Mouse (Mus musculus) erythroblast, adult 5-6 weeks (primary cell): ENCODE results near the gene Ang6. TPM values are rescaled to one million over a fixed set of nuclear protein-coding genes. Genes with fewer than 3 reads are reported as not detected.
"Not testable (repeated sequence)": the region's sequence is repeated elsewhere in the genome, so short reads cannot be mapped to it uniquely, and the experiment has no call there.

Experiments
- ATAC-seq: replicated peaks from 2 replicates; pipeline ENCODE4 v1.8.0; 2016; ENCODE audit warnings: moderate number of reproducible peaks, mild to moderate bottlenecking, moderate TSS enrichment, inconsistent platforms; ENCODE audit not compliant: poor library complexity, low FRiP score, severe bottlenecking
- total RNA-seq, 2 experiments: library from RNA; stranded (forward) in 1 of 2; stranded (reverse) in 1 of 2; fragments of 150-400 nt in 1 of 2; fragments of 200-764, 138-1000 nt in 1 of 2; gene quantifications; 2 replicates each; pipeline versions ENCODE4 v1.2.3 to v1.2.4; 2015 to 2017; ENCODE audit warnings: low replicate concordance in 2 of 2

Gene Ang6
- total RNA-seq (2015; ENCODE audit: low replicate concordance): not detected in 2 replicates
- total RNA-seq (2017; ENCODE audit: low replicate concordance): not detected in 2 replicates

- ATAC-seq: no peak
Observed at GRCm38 (mm10) chr14:44002169-44002568, at the start of gene Ang6. Gene Ang6, minus strand, starts transcription at chr14:44002269.

GRCm38 (mm10) chr14:44046567-44046966 lies 44.5 kb upstream of the Ang6 start:
- not testable (repeated sequence) for ATAC-seq

- not testable (repeated sequence) for ATAC-seq
Observed at GRCm38 (mm10) chr14:44031828-44032227, 29.8 kb upstream of the Ang6 start.

- ATAC-seq: not testable (repeated sequence)
Observed at GRCm38 (mm10) chr14:44009686-44010085, 7.6 kb upstream of the Ang6 start.

DNA sequence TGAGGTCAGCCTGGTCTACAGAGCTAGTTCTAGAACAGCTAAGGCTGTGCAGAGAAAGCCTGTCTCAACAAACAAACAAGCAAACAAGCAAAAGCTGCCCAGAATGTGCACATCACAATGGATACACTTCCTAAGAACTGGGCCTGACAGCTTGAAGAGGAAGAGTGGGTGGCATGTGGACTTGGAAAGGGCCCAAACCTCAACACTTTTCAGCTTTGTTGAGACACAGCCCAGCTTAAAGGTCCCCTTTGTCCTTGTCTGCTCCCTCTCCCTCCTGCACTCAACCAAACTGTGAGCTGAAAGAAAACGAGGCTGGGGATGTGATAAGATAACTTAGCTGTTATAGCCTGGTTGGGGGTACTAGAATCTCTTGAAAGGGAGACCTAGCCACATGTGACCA lies 6.0 kb upstream of the Ang6 start:
- ATAC-seq: not testable (repeated sequence)

- no peak for ATAC-seq
Observed at GRCm38 (mm10) chr14:44001600-44001999, 469 bp downstream of the Ang6 start.

DNA sequence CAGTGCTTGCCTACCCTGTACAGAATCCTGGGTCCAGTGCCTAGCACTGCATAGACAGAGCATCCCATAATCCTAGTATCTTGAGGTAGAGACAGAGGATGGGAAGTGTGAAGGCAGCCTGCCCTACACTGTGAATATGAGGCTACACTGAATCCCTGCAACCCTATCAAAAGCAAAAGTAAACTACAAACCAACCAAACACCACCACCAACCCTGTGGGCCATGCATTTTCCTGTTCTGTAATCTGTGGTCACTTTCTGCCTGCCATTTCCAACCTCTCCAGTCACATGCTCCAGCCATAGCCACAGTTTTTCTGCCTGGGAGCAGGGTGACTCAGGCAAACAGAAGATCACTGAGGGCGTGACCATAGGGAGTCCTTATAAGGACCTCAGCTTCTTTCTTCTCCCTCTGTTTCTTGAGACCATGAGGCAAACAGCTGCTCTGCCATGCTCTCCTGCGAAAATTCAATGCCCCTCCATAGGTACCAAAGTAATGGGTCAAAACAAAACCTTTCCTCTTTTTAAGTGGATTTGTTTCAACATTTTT lies 3.5 kb downstream of the Ang6 start:
- ATAC-seq: not testable (repeated sequence)

DNA sequence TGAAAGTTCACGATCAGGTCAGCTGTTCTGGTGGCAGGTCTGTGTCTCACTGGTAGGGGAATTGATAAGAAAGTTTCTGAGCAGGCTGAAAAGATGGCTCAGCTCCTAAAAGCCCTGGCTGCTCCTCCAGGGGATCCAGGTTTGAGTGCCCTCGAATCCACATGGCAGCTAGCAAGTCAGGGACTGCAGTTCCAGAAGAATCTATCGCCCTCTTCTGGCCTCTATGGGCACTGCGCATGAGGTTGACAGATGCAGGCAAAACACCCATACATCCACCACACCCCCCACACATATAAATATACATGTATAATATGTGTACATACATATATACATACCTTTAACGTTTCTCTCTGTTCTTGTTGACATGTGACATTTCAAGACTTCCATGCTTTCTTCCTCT lies 14.7 kb downstream of the Ang6 start:
- peak; percentile 68 for ATAC-seq

- no peak for ATAC-seq
Observed at GRCm38 (mm10) chr14:43986147-43986546, 15.9 kb downstream of the Ang6 start.

GRCm38 (mm10) chr14:43983897-43984296 lies 18.2 kb downstream of the Ang6 start:
- ATAC-seq: peak; percentile 69; the same call in 1 of the 2 replicates

DNA sequence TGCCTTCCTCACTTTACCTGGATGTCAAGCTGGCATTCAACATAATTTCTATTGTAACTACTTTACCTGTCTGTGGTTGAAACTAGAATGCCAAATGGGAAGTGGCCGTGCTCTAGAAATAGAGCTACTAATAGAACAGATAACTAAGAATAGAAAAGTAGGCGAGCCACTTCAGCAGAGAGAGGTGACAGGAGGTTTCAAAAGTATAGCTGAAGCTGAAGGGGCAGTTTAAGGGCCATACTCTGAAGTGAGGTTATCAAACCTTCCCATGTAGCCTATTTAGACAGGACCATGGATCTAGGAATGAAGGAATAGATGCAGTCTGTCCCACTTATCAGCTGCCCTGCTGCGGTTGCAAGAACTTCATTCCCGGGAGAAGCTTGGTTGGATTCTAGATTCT lies 18.6 kb downstream of the Ang6 start:
- no peak for ATAC-seq

DNA sequence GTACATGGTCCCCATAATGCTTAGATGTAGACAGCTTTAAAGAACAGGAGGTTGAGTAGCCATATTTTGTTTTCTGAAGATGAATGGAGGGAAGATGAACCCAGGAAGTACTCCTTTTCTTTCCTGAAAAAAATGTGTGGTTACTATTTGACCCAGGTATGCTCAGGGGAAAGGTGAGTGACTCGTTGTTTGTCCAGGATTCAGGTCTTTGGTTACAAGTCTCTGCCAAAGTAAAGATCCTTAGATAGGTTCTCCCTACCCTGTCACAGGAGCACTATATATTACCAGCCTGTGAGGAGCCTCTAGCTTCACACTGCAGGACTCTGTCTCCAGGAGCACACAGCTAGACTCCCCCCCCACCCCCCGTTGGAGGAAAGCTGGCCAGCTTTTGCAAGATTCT lies 45.3 kb downstream of the Ang6 start, which contains the start of gene Ang5:
TSS of gene Ang5 (plus strand) at position 301 of the 400 bp plus-strand sequence.
- not testable (repeated sequence) for ATAC-seq

DNA sequence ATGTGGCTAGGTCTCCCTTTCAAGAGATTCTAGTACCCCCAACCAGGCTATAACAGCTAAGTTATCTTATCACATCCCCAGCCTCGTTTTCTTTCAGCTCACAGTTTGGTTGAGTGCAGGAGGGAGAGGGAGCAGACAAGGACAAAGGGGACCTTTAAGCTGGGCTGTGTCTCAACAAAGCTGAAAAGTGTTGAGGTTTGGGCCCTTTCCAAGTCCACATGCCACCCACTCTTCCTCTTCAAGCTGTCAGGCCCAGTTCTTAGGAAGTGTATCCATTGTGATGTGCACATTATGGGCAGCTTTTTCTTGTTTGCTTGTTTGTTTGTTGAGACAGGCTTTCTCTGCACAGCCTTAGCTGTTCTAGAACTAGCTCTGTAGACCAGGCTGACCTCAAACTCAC lies 47.0 kb downstream of the Ang6 start:
- ATAC-seq: not testable (repeated sequence)

DNA sequence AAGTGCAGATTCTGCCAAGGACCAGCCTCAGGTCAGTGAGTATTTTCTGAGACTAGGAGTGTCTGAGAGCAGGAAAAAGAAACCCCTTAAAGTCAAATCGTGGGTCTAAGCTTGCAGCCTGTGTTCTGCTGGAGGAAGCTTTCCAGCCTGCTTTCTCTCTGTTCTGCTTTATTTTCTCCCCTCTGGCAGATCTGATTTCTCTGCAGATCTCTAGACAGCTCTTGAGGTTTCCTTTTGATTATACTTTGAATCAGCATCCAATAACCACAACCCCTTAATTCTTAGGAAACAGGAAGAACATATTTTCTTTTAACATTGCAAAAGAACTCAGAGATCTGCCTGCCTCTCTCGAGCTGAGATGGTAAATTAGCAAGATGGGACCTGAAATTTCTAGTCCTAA lies 48.7 kb downstream of the Ang6 start:
- not testable (repeated sequence) for ATAC-seq

Other genes with a start within 250 kb of the Ang6 start
- not detected in 2 replicates for gene Gm8180, start 217.5 kb downstream of the Ang6 start, total RNA-seq (2015; ENCODE audit: low replicate concordance)
- gene Gm8180, start 217.5 kb downstream of the Ang6 start, total RNA-seq (2017; ENCODE audit: low replicate concordance): not detected in 2 replicates
- gene Ear1, start 126.8 kb downstream of the Ang6 start, total RNA-seq (2015; ENCODE audit: low replicate concordance): 55.7 and 64.8 TPM in 2 replicates
- gene Ear1, start 126.8 kb downstream of the Ang6 start, total RNA-seq (2017; ENCODE audit: low replicate concordance): 57.6 and 70.3 TPM in 2 replicates
- not detected in 2 replicates for gene Ear10, start 78.7 kb downstream of the Ang6 start, total RNA-seq (2015; ENCODE audit: low replicate concordance)
- not detected in 2 replicates for gene Ear10, start 78.7 kb downstream of the Ang6 start, total RNA-seq (2017; ENCODE audit: low replicate concordance)
- gene Gm8113, start 76.9 kb downstream of the Ang6 start, total RNA-seq (2015; ENCODE audit: low replicate concordance): 6.3 and 12.5 TPM in 2 replicates
- 5.7 and 7.7 TPM in 2 replicates for gene Gm8113, start 76.9 kb downstream of the Ang6 start, total RNA-seq (2017; ENCODE audit: low replicate concordance)
- gene Ang5, start 45.2 kb downstream of the Ang6 start, total RNA-seq (2015; ENCODE audit: low replicate concordance): not detected in 2 replicates
- not detected in 2 replicates for gene Ang5, start 45.2 kb downstream of the Ang6 start, total RNA-seq (2017; ENCODE audit: low replicate concordance)
- 73.6 and 109 TPM in 2 replicates for gene Ear2, start 100.4 kb upstream of the Ang6 start, total RNA-seq (2015; ENCODE audit: low replicate concordance)
- gene Ear2, start 100.4 kb upstream of the Ang6 start, total RNA-seq (2017; ENCODE audit: low replicate concordance): 95.7 and 162 TPM in 2 replicates
- gene Gm3327, start 121.6 kb upstream of the Ang6 start, total RNA-seq (2015; ENCODE audit: low replicate concordance): not detected in 2 replicates
- not detected in 2 replicates for gene Gm3327, start 121.6 kb upstream of the Ang6 start, total RNA-seq (2017; ENCODE audit: low replicate concordance)
- not detected in 2 replicates for gene Gm8212, start 195.4 kb upstream of the Ang6 start, total RNA-seq (2015; ENCODE audit: low replicate concordance)
- not detected in 2 replicates for gene Gm8212, start 195.4 kb upstream of the Ang6 start, total RNA-seq (2017; ENCODE audit: low replicate concordance)
- gene 4930503E14Rik, start 211.0 kb upstream of the Ang6 start, total RNA-seq (2015; ENCODE audit: low replicate concordance): not detected in 2 replicates
- gene 4930503E14Rik, start 211.0 kb upstream of the Ang6 start, total RNA-seq (2017; ENCODE audit: low replicate concordance): not detected in 2 replicates